Comparison of ENCODE assay signal across 15 mouse cellular contexts in genomic region chr4:108431561-108431936, GRCm38 (mm10). TPM values are rescaled to one million over a fixed set of nuclear protein-coding genes. Genes with fewer than 3 reads are reported as not detected.
DNase-seq lines count a peak whose midpoint lies in the region; ATAC-seq lines count a peak whose summit lies in the region.
"Had no signal": no experiment of that assay in that cellular context is flagged by ENCODE, and none has a peak within 500 bp of the region (broad histone marks: within the 10 kb centered on the region; RNA-seq: fewer than 3 reads in every experiment).

No protein-coding gene starts in this region.

- no peaks in the 10 kb centered on the region for H3K27me3 ChIP-seq in forebrain, embryonic 11.5 days (ENCODE audit: control insufficient read depth, insufficient read depth, low read length)
- H3K27me3 ChIP-seq in forebrain, embryonic 16.5 days (replicated peaks; ENCODE audit: control insufficient read depth, insufficient read depth, low read length): no peaks in the 10 kb centered on the region
- no peaks in the 10 kb centered on the region for H3K27me3 ChIP-seq in neural tube, embryonic 11.5 days (ENCODE audit: control insufficient read depth, insufficient read depth, low read length)
- no peaks in the 10 kb centered on the region for H3K27me3 ChIP-seq in limb, embryonic 12.5 days
- H3K27me3 ChIP-seq: hindbrain, embryonic 15.5 days; stomach, embryonic 15.5 days had no signal

- 0 out of 2 replicates have a peak overlapping the region, but pooled peaks have one; percentile 5 for H3K9ac ChIP-seq in forebrain, embryonic 11.5 days (ENCODE audit: low read length)
- no peak overlapping the region for H3K9ac ChIP-seq in forebrain, embryonic 16.5 days (replicated peaks; ENCODE audit: low read depth, low read length)
- H3K9ac ChIP-seq in neural tube, embryonic 11.5 days (ENCODE audit: low read length): no peak overlapping the region; the same call in 1 of the 2 replicates
- H3K9ac ChIP-seq in limb, embryonic 12.5 days (replicated peaks): no peak overlapping the region
- H3K9ac ChIP-seq: hindbrain, embryonic 15.5 days; liver, postnatal 0 days; stomach, embryonic 15.5 days had no signal

- peak; percentile 7; the same call in 1 of the 2 replicates for ATAC-seq in forebrain, embryonic 11.5 days (replicated peaks; ENCODE audit: low FRiP score)
- ATAC-seq in forebrain, embryonic 16.5 days: no peak
- ATAC-seq in neural tube, embryonic 11.5 days (ENCODE audit: insufficient read depth, low FRiP score, low TSS enrichment): no peak
- no peak for ATAC-seq in limb, embryonic 12.5 days (ENCODE audit: insufficient number of reproducible peaks, insufficient read depth, low FRiP score, low TSS enrichment, low read depth)
- ATAC-seq: liver, postnatal 0 days had no signal

- H3K4me3 ChIP-seq in forebrain, embryonic 11.5 days (ENCODE audit: low read depth, low read length): no peak overlapping the region
- no peak overlapping the region for H3K4me3 ChIP-seq in forebrain, embryonic 16.5 days (replicated peaks; ENCODE audit: low read length)
- no peak overlapping the region for H3K4me3 ChIP-seq in neural tube, embryonic 11.5 days (ENCODE audit: low read depth, low read length)
- H3K4me3 ChIP-seq in limb, embryonic 12.5 days (replicated peaks): no peak overlapping the region
- H3K4me3 ChIP-seq: hindbrain, embryonic 15.5 days; left cerebral cortex, adult 2 months; megakaryocyte, embryonic 14.5 days; stomach, embryonic 15.5 days had no signal

- peak overlapping the region; percentile 90 for H3K27ac ChIP-seq in forebrain, embryonic 11.5 days (ENCODE audit: low read depth, low read length)
- H3K27ac ChIP-seq in forebrain, embryonic 16.5 days (ENCODE audit: low read length): no peak overlapping the region
- peak overlapping the region; percentile 75; the same call in 1 of the 2 replicates for H3K27ac ChIP-seq in neural tube, embryonic 11.5 days (ENCODE audit: low read depth, low read length)
- peak overlapping the region; percentile 89 for H3K27ac ChIP-seq in limb, embryonic 12.5 days
- H3K27ac ChIP-seq: left cerebral cortex, adult 2 months; stomach, embryonic 15.5 days had no signal

- H3K9me3 ChIP-seq in forebrain, embryonic 11.5 days (ENCODE audit: control insufficient read depth, low read length): no peaks in the 10 kb centered on the region
- H3K9me3 ChIP-seq in forebrain, embryonic 16.5 days (ENCODE audit: control insufficient read depth, low read length): no peaks in the 10 kb centered on the region
- H3K9me3 ChIP-seq in neural tube, embryonic 11.5 days (ENCODE audit: control insufficient read depth, low read length): no peaks in the 10 kb centered on the region
- H3K9me3 ChIP-seq in limb, embryonic 12.5 days: no peaks in the 10 kb centered on the region
- H3K9me3 ChIP-seq: hindbrain, embryonic 15.5 days; megakaryocyte, embryonic 14.5 days; stomach, embryonic 15.5 days had no signal

- no peaks in the 10 kb centered on the region for H3K36me3 ChIP-seq in forebrain, embryonic 11.5 days (ENCODE audit: control insufficient read depth, insufficient read depth, low read length)
- H3K36me3 ChIP-seq in forebrain, embryonic 16.5 days (ENCODE audit: control insufficient read depth, insufficient read depth): no peaks in the 10 kb centered on the region
- no peaks in the 10 kb centered on the region for H3K36me3 ChIP-seq in neural tube, embryonic 11.5 days (ENCODE audit: control insufficient read depth, insufficient read depth, low read length)
- H3K36me3 ChIP-seq in limb, embryonic 12.5 days: no peaks in the 10 kb centered on the region
- H3K36me3 ChIP-seq: hindbrain, embryonic 15.5 days; stomach, embryonic 15.5 days had no signal

- peaks cover 26% of the 10 kb centered on the region for H3K4me1 ChIP-seq in forebrain, embryonic 11.5 days (replicated peaks; ENCODE audit: control insufficient read depth, insufficient read depth, low read length)
- H3K4me1 ChIP-seq in forebrain, embryonic 16.5 days (replicated peaks; ENCODE audit: control insufficient read depth, insufficient read depth, low read length): peaks cover 9% of the 10 kb centered on the region
- H3K4me1 ChIP-seq in neural tube, embryonic 11.5 days (ENCODE audit: control insufficient read depth, insufficient read depth, low read length): peaks cover 31% of the 10 kb centered on the region
- H3K4me1 ChIP-seq in limb, embryonic 12.5 days (replicated peaks): peaks cover 60% of the 10 kb centered on the region

- H3K4me2 ChIP-seq in forebrain, embryonic 11.5 days (ENCODE audit: low read depth, low read length, severe bottlenecking): no peak overlapping the region
- no peak overlapping the region for H3K4me2 ChIP-seq in forebrain, embryonic 16.5 days (ENCODE audit: low read length)
- peak overlapping the region; percentile 12; the same call in 1 of the 2 replicates for H3K4me2 ChIP-seq in neural tube, embryonic 11.5 days (ENCODE audit: low read depth)
- H3K4me2 ChIP-seq in limb, embryonic 12.5 days: peak overlapping the region; percentile 16
- H3K4me2 ChIP-seq: hindbrain, embryonic 15.5 days; stomach, embryonic 15.5 days had no signal

- 24% methylated on average over 2 of the region's 2 CpGs for WGBS in forebrain, embryonic 11.5 days
- 19% methylated on average over 2 of the region's 2 CpGs for WGBS in forebrain, embryonic 16.5 days
- WGBS in neural tube, embryonic 11.5 days: 39% methylated on average over 2 of the region's 2 CpGs
- 23% methylated on average over 2 of the region's 2 CpGs for WGBS in limb, embryonic 12.5 days

- DNase-seq in forebrain, embryonic 11.5 days (ENCODE audit: low spot score): no peak
- DNase-seq in neural tube, embryonic 11.5 days (ENCODE audit: low spot score): no peak
- DNase-seq in neural tube, embryonic 10.5 days (ENCODE audit: extremely low spot score, low spot score): no peak
- no peak for DNase-seq in gastrocnemius, adult 18-20 months (ENCODE audit: low spot score)
- no peak for DNase-seq in embryo, embryonic 9.5 days (ENCODE audit: extremely low spot score)
- no peak for DNase-seq in embryo, embryonic 11 days
- DNase-seq: cerebellum, adult 11-12 months; liver, postnatal 0 days had no signal

RNA-seq across cellular contexts. Expression of gene Gpx7, which starts 24.8 kb away (rescaled TPM):
- polyA plus RNA-seq in forebrain, embryonic 11.5 days (2014; fragmentation: Nextera tagmentation; extraction: Ambion mirVana): 38.7 and 39.3 TPM in 2 replicates
- 26.3 and 28.3 TPM in 2 replicates for polyA plus RNA-seq in forebrain, embryonic 16.5 days (2015; fragmentation: Nextera tagmentation; extraction: Ambion mirVana)
- polyA plus RNA-seq in neural tube, embryonic 11.5 days (2014; fragmentation: Nextera tagmentation; extraction: Ambion mirVana): 51.3 and 51.7 TPM in 2 replicates
- polyA plus RNA-seq in limb, embryonic 12.5 days (2016; fragmentation: Nextera tagmentation; extraction: Ambion mirVana): 62.0 and 62.9 TPM in 2 replicates
- 1 to 10 TPM; 4.3 to 6.9 TPM for total RNA-seq in gastrocnemius, adult 18-20 months (2021)

RNA-seq across cellular contexts. Expression of gene Tut4, which starts 27.7 kb away (rescaled TPM):
- 75.2 and 92.0 TPM in 2 replicates for polyA plus RNA-seq in forebrain, embryonic 11.5 days (2014; fragmentation: Nextera tagmentation; extraction: Ambion mirVana)
- polyA plus RNA-seq in forebrain, embryonic 16.5 days (2015; fragmentation: Nextera tagmentation; extraction: Ambion mirVana): 66.1 and 66.8 TPM in 2 replicates
- polyA plus RNA-seq in neural tube, embryonic 11.5 days (2014; fragmentation: Nextera tagmentation; extraction: Ambion mirVana): 66.8 and 68.0 TPM in 2 replicates
- polyA plus RNA-seq in limb, embryonic 12.5 days (2016; fragmentation: Nextera tagmentation; extraction: Ambion mirVana): 144 and 154 TPM in 2 replicates
- 10 to 100 TPM; 16.8 to 22.6 TPM for total RNA-seq in gastrocnemius, adult 18-20 months (2021)

RNA-seq across cellular contexts. Expression of gene Shisal2a, which starts 48.4 kb away (rescaled TPM):
- 1.7 and 3.0 TPM in 2 replicates for polyA plus RNA-seq in forebrain, embryonic 11.5 days (2014; fragmentation: Nextera tagmentation; extraction: Ambion mirVana)
- polyA plus RNA-seq in forebrain, embryonic 16.5 days (2015; fragmentation: Nextera tagmentation; extraction: Ambion mirVana): 1.7 and 2.7 TPM in 2 replicates
- polyA plus RNA-seq in neural tube, embryonic 11.5 days (2014; fragmentation: Nextera tagmentation; extraction: Ambion mirVana): 2.7 and 4.3 TPM in 2 replicates
- 8.1 and 9.4 TPM in 2 replicates for polyA plus RNA-seq in limb, embryonic 12.5 days (2016; fragmentation: Nextera tagmentation; extraction: Ambion mirVana)
- not detected for total RNA-seq in gastrocnemius, adult 18-20 months (2021)
- total RNA-seq: left cerebral cortex, adult 2 months had no signal
- polyA plus RNA-seq: urinary bladder, adult 2 months had no signal

Comparison
In these comparisons a context has a peak if more than half of its experiments do, and no peak if none do; other contexts are left out.
1. H3K4me2 ChIP-seq: peak in neural tube, embryonic 11.5 days (single experiment) and limb, embryonic 12.5 days (single experiment); none in forebrain, embryonic 11.5 days (single experiment) and forebrain, embryonic 16.5 days (single experiment).